Mouse (Mus musculus) C2C12 (cell line): ENCODE data around the gene Pla2g4e. TPM values are rescaled to one million over a fixed set of nuclear protein-coding genes. Genes with fewer than 3 reads are reported as not detected.
A peak's percentile ranks its signal among the peaks of the same experiment; 100 is the strongest.

ENCODE experiments used
- H3K27me3 ChIP-seq: one replicate; pipeline ENCODE4 v1.6.1; 2011; ENCODE audit not compliant: control insufficient read depth, insufficient read depth, insufficient read length
- H3K36me3 ChIP-seq: one replicate; pipeline ENCODE4 v1.6.1; 2011; ENCODE audit not compliant: control insufficient read depth, insufficient read depth
- H3K4me3 ChIP-seq: one replicate; pipeline ENCODE4 v1.5.1; 2011; ENCODE audit warnings: mild to moderate bottlenecking, control low read depth; ENCODE audit not compliant: poor library complexity, insufficient read depth, severe bottlenecking
- H3K79me2 ChIP-seq: one replicate; pipeline ENCODE4 v1.6.1; 2011; ENCODE audit not compliant: control insufficient read depth, insufficient read depth
- H3K79me3 ChIP-seq: one replicate; pipeline ENCODE4 v1.6.1; 2011; ENCODE audit warnings: low read depth, control low read depth
- H3ac ChIP-seq: one replicate; pipeline ENCODE3; 2011; ENCODE audit warnings: low read depth; ENCODE audit not compliant: control insufficient read depth, insufficient read length
- CEBPB ChIP-seq: IDR thresholded peaks from one replicate; pipeline ENCODE4 v1.6.1; 2011; ENCODE audit warnings: low read depth, mild to moderate bottlenecking, control low read depth, moderate library complexity
- CTCF ChIP-seq: IDR thresholded peaks from one replicate; pipeline ENCODE4 v1.5.1; 2011; ENCODE audit not compliant: control insufficient read depth, insufficient read depth, insufficient read length
- FOSL1 ChIP-seq: IDR thresholded peaks from one replicate; pipeline ENCODE4 v1.8.0; 2011; ENCODE audit warnings: mild to moderate bottlenecking, low read length; ENCODE audit not compliant: poor library complexity, insufficient read depth, severe bottlenecking
- MAX ChIP-seq: IDR thresholded peaks from one replicate; pipeline ENCODE4 v1.6.1; 2011; ENCODE audit warnings: mild to moderate bottlenecking, control low read depth
- MYOD1 ChIP-seq: IDR thresholded peaks from one replicate; pipeline ENCODE4 v1.6.1; 2011; ENCODE audit warnings: low read depth; ENCODE audit not compliant: control insufficient read depth, insufficient read length
- MYOG ChIP-seq: IDR thresholded peaks from one replicate; pipeline ENCODE4 v1.6.1; 2011; ENCODE audit not compliant: control insufficient read depth, insufficient read length; ENCODE audit errors: extremely low read depth
- USF1 ChIP-seq: IDR thresholded peaks from one replicate; pipeline ENCODE4 v1.6.1; 2011; ENCODE audit warnings: low read depth, mild to moderate bottlenecking, control low read depth, moderate library complexity
- polyA plus RNA-seq: library from polyadenylated mRNA; unstranded; fragments of >200 nt; fragmentation: generic; extraction: Trizol; gene quantifications from one replicate; pipeline ENCODE4 v1.2.1, GENCODE M21; 2012; ENCODE audit warnings: missing spikeins

Pla2g4e gene
- polyA plus RNA-seq, 1 experiment = not detected

GRCm38 (mm10) chr2:120149634-120150033 lies 95.5 kb downstream of the Pla2g4e start:
- TF ChIP-seq CTCF = no peak
- no peak for TF ChIP-seq MYOG
- no peak for TF ChIP-seq CEBPB
- no peak for TF ChIP-seq FOSL1
- TF ChIP-seq MAX = no peak
- TF ChIP-seq USF1 = no peak
- TF ChIP-seq MYOD1 = no peak
- H3K27me3 ChIP-seq = no peaks in the 10 kb centered on the region
- peaks cover 29% of the 10 kb centered on the region for H3K36me3 ChIP-seq
- no peak overlapping the region for H3K4me3 ChIP-seq
- peaks cover 95% of the 10 kb centered on the region for H3K79me2 ChIP-seq
- H3ac ChIP-seq = no peak overlapping the region
- H3K79me3 ChIP-seq = peaks cover 71% of the 10 kb centered on the region

DNA sequence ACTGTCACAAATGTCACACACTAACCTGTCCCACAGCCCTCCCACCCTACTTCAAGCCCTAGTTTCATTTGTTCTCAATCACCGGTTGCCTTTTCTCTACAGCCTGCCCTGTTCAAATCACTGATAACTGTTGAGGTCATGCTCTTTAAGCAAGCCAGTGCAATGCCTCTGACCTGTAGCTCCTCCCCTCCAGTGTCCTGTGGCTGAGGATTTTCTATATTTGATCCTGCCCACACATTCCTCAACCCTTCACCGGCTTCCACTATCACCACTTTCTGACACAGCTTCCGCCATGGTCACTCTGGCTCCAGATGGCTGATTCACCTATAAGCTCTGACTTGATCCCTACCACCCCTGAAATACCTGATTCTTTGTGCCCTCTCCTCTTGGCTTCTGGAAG lies 97.1 kb downstream of the Pla2g4e start:
- H3K79me3 ChIP-seq = peaks cover 75% of the 10 kb centered on the region
- H3ac ChIP-seq = no peak overlapping the region
- TF ChIP-seq MAX (peak; percentile 28), MYOG (no peak), CTCF (no peak), MYOD1 (no peak)
- no peak overlapping the region for H3K4me3 ChIP-seq
- H3K36me3 ChIP-seq = peaks cover 43% of the 10 kb centered on the region
- no peaks in the 10 kb centered on the region for H3K27me3 ChIP-seq
- H3K79me2 ChIP-seq = peaks cover 99% of the 10 kb centered on the region

DNA sequence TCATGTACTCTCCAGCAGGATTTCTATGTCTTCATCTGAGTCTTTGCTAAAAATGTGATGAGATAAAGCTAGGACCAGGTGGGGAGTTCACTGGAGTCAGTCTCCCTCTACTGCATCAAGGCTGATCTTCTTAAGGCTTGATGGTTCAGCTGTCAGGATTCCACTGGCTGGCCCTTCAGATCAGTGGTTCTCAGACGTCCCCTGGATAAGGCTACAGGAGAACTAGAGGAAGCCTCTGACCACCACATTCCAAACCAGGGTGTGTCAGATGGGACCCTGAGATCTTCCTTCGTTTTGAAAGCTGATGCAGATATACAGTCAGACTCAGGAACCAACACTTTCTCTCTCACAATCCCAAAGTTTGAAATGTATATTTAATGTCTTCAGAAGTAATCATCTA lies 97.8 kb downstream of the Pla2g4e start:
- Histone ChIP-seq H3K4me3 (no peak overlapping the region), H3K36me3 (peaks cover 37% of the 10 kb centered on the region), H3K27me3 (no peaks in the 10 kb centered on the region), H3K79me2 (peaks cover 99% of the 10 kb centered on the region), H3K79me3 (peaks cover 73% of the 10 kb centered on the region), H3ac (no peak overlapping the region)
- peak; percentile 42 for TF ChIP-seq MYOD1
- no peak for TF ChIP-seq MYOG

GRCm38 (mm10) chr2:120146543-120146942 lies 98.6 kb downstream of the Pla2g4e start:
- H3K27me3 ChIP-seq = no peaks in the 10 kb centered on the region
- TF ChIP-seq CEBPB = peak; percentile 27
- peak; percentile 98 for TF ChIP-seq MYOD1
- TF ChIP-seq CTCF = no peak
- no peak for TF ChIP-seq MYOG
- TF ChIP-seq FOSL1 = no peak
- TF ChIP-seq MAX = peak; percentile 36
- no peak for TF ChIP-seq USF1
- H3K36me3 ChIP-seq = peaks cover 35% of the 10 kb centered on the region
- no peak overlapping the region for H3K4me3 ChIP-seq
- H3K79me3 ChIP-seq = peaks cover 73% of the 10 kb centered on the region
- no peak overlapping the region for H3ac ChIP-seq
- H3K79me2 ChIP-seq = peaks cover 99% of the 10 kb centered on the region

- peaks cover 68% of the 10 kb centered on the region for H3K79me3 ChIP-seq
- TF ChIP-seq MYOG (no peak), FOSL1 (no peak), USF1 (no peak), CEBPB (no peak), MYOD1 (no peak), CTCF (no peak), MAX (no peak)
- no peaks in the 10 kb centered on the region for H3K27me3 ChIP-seq
- no peak overlapping the region for H3ac ChIP-seq
- H3K4me3 ChIP-seq = no peak overlapping the region
- peaks cover 99% of the 10 kb centered on the region for H3K79me2 ChIP-seq
- H3K36me3 ChIP-seq = peaks cover 33% of the 10 kb centered on the region
Observed at GRCm38 (mm10) chr2:120144390-120144789, 100.7 kb downstream of the Pla2g4e start.

GRCm38 (mm10) chr2:120142336-120142735 lies 102.8 kb downstream of the Pla2g4e start:
- Histone ChIP-seq H3K36me3 (peaks cover 33% of the 10 kb centered on the region), H3K79me2 (peaks cover 99% of the 10 kb centered on the region), H3K79me3 (peaks cover 74% of the 10 kb centered on the region), H3ac (no peak overlapping the region), H3K4me3 (no peak overlapping the region), H3K27me3 (no peaks in the 10 kb centered on the region)
- TF ChIP-seq CTCF (no peak), MYOD1 (no peak), MYOG (no peak), USF1 (no peak), MAX (no peak), CEBPB (no peak), FOSL1 (no peak)

- peaks cover 71% of the 10 kb centered on the region for H3K79me3 ChIP-seq
- peaks cover 99% of the 10 kb centered on the region for H3K79me2 ChIP-seq
- no peaks in the 10 kb centered on the region for H3K27me3 ChIP-seq
- TF ChIP-seq USF1 (no peak), FOSL1 (no peak), CTCF (no peak), MAX (no peak), CEBPB (no peak), MYOD1 (no peak), MYOG (no peak)
- peaks cover 36% of the 10 kb centered on the region for H3K36me3 ChIP-seq
- no peak overlapping the region for H3K4me3 ChIP-seq
- H3ac ChIP-seq = no peak overlapping the region
Observed at GRCm38 (mm10) chr2:120141671-120142070, 103.5 kb downstream of the Pla2g4e start.
